Mouse (Mus musculus) MEL (cell line): ENCODE results near the gene Zer1. TPM values are rescaled to one million over a fixed set of nuclear protein-coding genes. Genes with fewer than 3 reads are reported as not detected.

ENCODE experiments used
- DNase-seq: peaks from one replicate; pipeline ENCODE4 v3.0.0; 2011; ENCODE audit warnings: low read depth, low spot score
- H3K27ac ChIP-seq: 2 replicates; pipeline ENCODE4 v1.5.1; 2012; ENCODE audit warnings: low read depth, mild to moderate bottlenecking, control low read depth, low read length, moderate library complexity; ENCODE audit not compliant: control insufficient read depth
- H3K27me3 ChIP-seq, 2 experiments: fragments of 150-350 bp in 1 of 2; sonication (generic) in 1 of 2; 2 replicates each; pipeline ENCODE4 v1.6.1; 2012; ENCODE audit warnings: low read length in 2 of 2, mild to moderate bottlenecking in 2 of 2, improper control_type of control experiment in 1 of 2, moderate library complexity in 1 of 2; ENCODE audit not compliant: insufficient read depth in 2 of 2, control insufficient read depth in 1 of 2
- H3K36me3 ChIP-seq, 2 experiments: 2 replicates each; pipeline ENCODE4 v1.6.1; 2012 to 2014; ENCODE audit warnings: low read length in 2 of 2, improper control_type of control experiment in 1 of 2, inconsistent platforms in 1 of 2, mild to moderate bottlenecking in 1 of 2; ENCODE audit not compliant: insufficient read depth in 2 of 2, control insufficient read depth in 1 of 2
- H3K4me1 ChIP-seq, 2 experiments: fragments of 150-350 bp in 1 of 2; sonication (generic) in 1 of 2; 2 replicates each; pipeline ENCODE4 v1.6.1; 2012; ENCODE audit warnings: low read length in 2 of 2, improper control_type of control experiment in 1 of 2, mild to moderate bottlenecking in 1 of 2; ENCODE audit not compliant: insufficient read depth in 2 of 2, control insufficient read depth in 1 of 2
- H3K4me3 ChIP-seq, 2 experiments: fragments of 150-350 bp in 1 of 2; sonication (generic) in 1 of 2; 2 replicates each; pipeline ENCODE4 v1.5.1; 2012; ENCODE audit warnings: low read depth in 2 of 2, low read length in 2 of 2, mild to moderate bottlenecking in 2 of 2, moderate library complexity in 2 of 2, control low read depth in 1 of 2, improper control_type of control experiment in 1 of 2; ENCODE audit not compliant: control insufficient read depth in 1 of 2, insufficient read depth in 1 of 2
- H3K79me2 ChIP-seq: 2 replicates; pipeline ENCODE4 v1.6.1; 2012; ENCODE audit warnings: mild to moderate bottlenecking, low read length, moderate library complexity; ENCODE audit not compliant: control insufficient read depth, poor library complexity, insufficient read depth
- H3K9ac ChIP-seq: 2 replicates; pipeline ENCODE4 v1.6.1; 2012; ENCODE audit warnings: low read depth, mild to moderate bottlenecking, control low read depth, low read length, moderate library complexity; ENCODE audit not compliant: control insufficient read depth, poor library complexity, severe bottlenecking
- H3K9me3 ChIP-seq: fragments of 150-350 bp; sonication (generic); replicated peaks from 2 replicates; pipeline ENCODE4 v1.6.1; 2012; ENCODE audit warnings: mild to moderate bottlenecking, low read length, improper control_type of control experiment, moderate library complexity; ENCODE audit not compliant: insufficient read depth
- CHD1 ChIP-seq: IDR thresholded peaks from 2 replicates; pipeline ENCODE4 v1.6.1; 2012; ENCODE audit warnings: low read depth, mild to moderate bottlenecking, inconsistent platforms, low read length, improper control_type of control experiment
- CHD2 ChIP-seq: IDR thresholded peaks from 2 replicates; pipeline ENCODE4 v1.6.1; 2011; ENCODE audit warnings: low read length, improper control_type of control experiment
- CTCF ChIP-seq, 3 experiments: IDR thresholded peaks in 2 of 3; conservative IDR thresholded peaks in 1 of 3; 2 replicates each; pipeline ENCODE4 v1.5.1; 2011 to 2012; ENCODE audit warnings: low read length in 3 of 3, low read depth in 2 of 3, mild to moderate bottlenecking in 2 of 3, improper control_type of control experiment in 1 of 3, inconsistent platforms in 1 of 3, mixed read lengths in 1 of 3, moderate library complexity in 1 of 3; ENCODE audit not compliant: control insufficient read depth in 1 of 3, insufficient read depth in 1 of 3, poor library complexity in 1 of 3, severe bottlenecking in 1 of 3
- ELF1 ChIP-seq: IDR thresholded peaks from 2 replicates; pipeline ENCODE4 v1.6.1; 2014; ENCODE audit warnings: low read depth, mild to moderate bottlenecking, inconsistent platforms, low read length, improper control_type of control experiment, moderate library complexity
- EP300 ChIP-seq, 2 experiments: IDR thresholded peaks; 2 replicates each; pipeline ENCODE4 v1.6.1; 2011; ENCODE audit warnings: improper control_type of control experiment in 2 of 2, low read length in 2 of 2, low read depth in 1 of 2, mild to moderate bottlenecking in 1 of 2
- JUND ChIP-seq: IDR thresholded peaks from 2 replicates; pipeline ENCODE4 v1.6.1; 2011; ENCODE audit warnings: low read depth, mild to moderate bottlenecking, improper control_type of control experiment, low read length
- MAFK ChIP-seq: IDR thresholded peaks from 2 replicates; pipeline ENCODE4 v1.6.1; 2011; ENCODE audit warnings: low read depth, mild to moderate bottlenecking, low read length, improper control_type of control experiment, borderline replicate concordance
- MAZ ChIP-seq: IDR thresholded peaks from 2 replicates; pipeline ENCODE4 v1.6.1; 2012; ENCODE audit warnings: low read depth, mild to moderate bottlenecking, inconsistent platforms, low read length, improper control_type of control experiment
- MEF2A ChIP-seq: IDR thresholded peaks from 2 replicates; pipeline ENCODE4 v1.6.1; 2014; ENCODE audit warnings: low read depth, mild to moderate bottlenecking, inconsistent platforms, low read length, improper control_type of control experiment; ENCODE audit not compliant: poor library complexity, insufficient replicate concordance, severe bottlenecking; ENCODE audit errors: extremely low read depth
- MYC ChIP-seq: IDR thresholded peaks from 2 replicates; pipeline ENCODE4 v1.6.1; 2011; ENCODE audit warnings: low read depth, mild to moderate bottlenecking, low read length, improper control_type of control experiment, moderate library complexity
- NRF1 ChIP-seq: IDR thresholded peaks from 2 replicates; pipeline ENCODE4 v1.6.1; 2014; ENCODE audit warnings: low read depth, mild to moderate bottlenecking, inconsistent platforms, low read length, improper control_type of control experiment, moderate library complexity; ENCODE audit not compliant: poor library complexity, insufficient read depth, severe bottlenecking
- POLR2A ChIP-seq, 2 experiments: IDR thresholded peaks; 2 replicates each; pipeline ENCODE4 v1.6.1; 2011 to 2012; ENCODE audit warnings: low read length in 2 of 2, mild to moderate bottlenecking in 2 of 2, control low read depth in 1 of 2, improper control_type of control experiment in 1 of 2, low read depth in 1 of 2, moderate library complexity in 1 of 2; ENCODE audit not compliant: control insufficient read depth in 1 of 2, insufficient read depth in 1 of 2, poor library complexity in 1 of 2
- POLR2AphosphoS5 ChIP-seq: IDR thresholded peaks from 2 replicates; pipeline ENCODE4 v1.6.1; 2012; ENCODE audit warnings: low read depth, borderline replicate concordance, mild to moderate bottlenecking, inconsistent platforms, low read length, moderate library complexity, mixed read lengths
- RAD21 ChIP-seq: IDR thresholded peaks from 2 replicates; pipeline ENCODE4 v1.6.1; 2011; ENCODE audit warnings: mild to moderate bottlenecking, low read depth, low read length, improper control_type of control experiment
- RCOR1 ChIP-seq: IDR thresholded peaks from 2 replicates; pipeline ENCODE4 v1.6.1; 2012; ENCODE audit warnings: low read depth, mild to moderate bottlenecking, inconsistent platforms, low read length, improper control_type of control experiment
- SMC3 ChIP-seq: IDR thresholded peaks from 2 replicates; pipeline ENCODE4 v1.6.1; 2011; ENCODE audit warnings: low read depth, low read length, improper control_type of control experiment
- TBP ChIP-seq: IDR thresholded peaks from 2 replicates; pipeline ENCODE4 v1.8.0; 2011; ENCODE audit warnings: low read depth, low read length, improper control_type of control experiment
- TCF12 ChIP-seq: IDR thresholded peaks from 2 replicates; pipeline ENCODE4 v1.6.1; 2014; ENCODE audit warnings: low read depth, mild to moderate bottlenecking, inconsistent platforms, low read length, improper control_type of control experiment, moderate library complexity
- UBTF ChIP-seq: IDR thresholded peaks from 2 replicates; pipeline ENCODE4 v1.6.1; 2012; ENCODE audit warnings: low read depth, mild to moderate bottlenecking, inconsistent platforms, low read length, improper control_type of control experiment, moderate library complexity, borderline replicate concordance; ENCODE audit not compliant: insufficient read depth
- USF2 ChIP-seq, 2 experiments: IDR thresholded peaks; 2 replicates each; pipeline ENCODE4 v1.6.1; 2011 to 2012; ENCODE audit warnings: improper control_type of control experiment in 2 of 2, low read length in 2 of 2, borderline replicate concordance in 1 of 2, inconsistent platforms in 1 of 2, low read depth in 1 of 2, mild to moderate bottlenecking in 1 of 2; ENCODE audit not compliant: insufficient read depth in 1 of 2
- ZC3H11A ChIP-seq: IDR thresholded peaks from 2 replicates; pipeline ENCODE4 v1.6.1; 2012; ENCODE audit warnings: low read depth, mild to moderate bottlenecking, inconsistent platforms, low read length, improper control_type of control experiment
- ZKSCAN1 ChIP-seq: IDR thresholded peaks from 2 replicates; pipeline ENCODE4 v1.6.1; 2012; ENCODE audit warnings: low read depth, mild to moderate bottlenecking, inconsistent platforms, low read length, improper control_type of control experiment, moderate library complexity
- ZMIZ1 ChIP-seq: IDR thresholded peaks from 2 replicates; pipeline ENCODE4 v1.6.1; 2012; ENCODE audit warnings: low read depth, mild to moderate bottlenecking, inconsistent platforms, low read length, improper control_type of control experiment, moderate library complexity
- polyA plus RNA-seq, 2 experiments: library from polyadenylated mRNA; stranded (reverse) in 1 of 2; unstranded in 1 of 2; fragments of >175 nt in 1 of 2; fragments of >200 nt in 1 of 2; gene quantifications; 2 replicates each; pipeline versions ENCODE4 v1.2.1 to v1.2.4; 2012; ENCODE audit warnings: low replicate concordance in 2 of 2, low read depth in 1 of 2; ENCODE audit not compliant: insufficient read length in 2 of 2, insufficient read depth in 1 of 2, missing spikeins in 1 of 2
- total RNA-seq: library from RNA; depleted of rRNA; stranded (reverse); fragments of 300-350 nt; gene quantifications from 2 replicates; pipeline ENCODE4 v1.2.3, GENCODE M21; 2012

Zer1 gene
- total and polyA plus RNA-seq, 3 experiments, result 3.9 to 14.0 TPM; not detected in 1

DNA sequence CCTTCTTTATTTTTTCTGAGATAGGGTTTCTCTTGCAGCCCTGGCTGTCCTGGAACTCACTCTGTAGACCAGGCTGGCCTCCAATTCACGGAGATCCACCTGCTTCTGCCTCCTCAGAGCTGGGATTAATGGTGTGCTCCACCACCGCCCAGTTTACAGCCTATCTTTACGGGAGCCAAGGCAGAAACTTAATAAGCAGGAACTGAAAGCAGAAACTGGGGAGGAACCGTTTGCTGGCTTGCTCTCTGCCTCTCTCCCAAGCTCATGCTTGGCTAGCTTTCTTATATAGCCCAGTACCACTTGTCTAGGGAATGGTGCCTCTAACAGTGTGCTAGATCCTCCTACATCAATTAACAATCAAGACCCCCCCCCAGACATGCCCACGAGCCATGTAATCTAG is 40.3 kb downstream of the Zer1 start:
- Histone ChIP-seq H3K79me2 (no peaks in the 10 kb centered on the region), H3K4me3 (no peak overlapping the region), H3K4me1 (no peaks in the 10 kb centered on the region), H3K27ac (no peak overlapping the region), H3K27me3 (no peaks in the 10 kb centered on the region), H3K36me3 (no peaks in the 10 kb centered on the region), H3K9ac (no peak overlapping the region), H3K9me3 (no peaks in the 10 kb centered on the region)
- no peak for DNase-seq
- TF ChIP-seq MAFK, result no peak
- TF ChIP-seq RAD21, result no peak
- TF ChIP-seq MYC, result no peak
- TF ChIP-seq RCOR1, result no peak
- no peak for TF ChIP-seq TCF12
- TF ChIP-seq POLR2A (IDR thresholded peaks at IDR 0.05; ENCODE audit: control insufficient read depth in 1 of 2, insufficient read depth in 1 of 2, low read depth in 1 of 2, low read length in 2 of 2, poor library complexity in 1 of 2), result no peak
- no peak for TF ChIP-seq UBTF
- TF ChIP-seq, all 39 proteins: peak for 0

DNA sequence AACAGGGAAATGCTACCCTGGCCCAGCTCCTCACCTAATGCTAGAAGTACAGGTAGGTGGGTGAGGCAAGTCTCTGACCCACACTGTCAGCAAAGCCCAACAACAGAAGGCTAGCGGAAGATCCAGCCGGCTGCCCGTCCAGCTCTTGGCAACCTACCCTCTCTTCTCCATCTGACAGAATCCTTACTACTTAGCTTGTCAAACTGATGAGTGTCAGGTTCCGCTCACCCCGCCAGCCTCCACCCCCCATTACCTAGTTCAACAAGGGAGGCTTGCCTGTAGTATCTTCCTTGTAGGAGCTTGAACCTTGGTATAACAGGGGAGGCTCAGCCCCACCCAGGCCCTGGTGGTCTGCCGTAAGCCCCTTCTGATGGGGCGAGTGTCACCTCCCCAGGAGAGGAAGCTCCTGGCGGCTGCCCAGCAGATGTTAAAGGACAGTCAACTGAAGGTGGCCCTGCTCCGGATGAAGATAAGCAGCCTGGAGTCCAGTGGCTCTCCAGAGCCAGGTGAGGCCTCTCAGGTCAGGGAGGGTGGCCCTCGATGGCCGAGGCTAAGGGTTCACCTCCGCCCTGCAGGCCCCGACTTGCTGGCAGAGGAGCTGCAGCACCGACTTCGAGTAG is 44.1 kb downstream of the Zer1 start:
- no peak for DNase-seq
- no peak overlapping the region for H3K4me3 ChIP-seq
- H3K27ac ChIP-seq, result no peak overlapping the region
- peaks cover 0 to 5% of the 10 kb centered on the region in 2 experiments; a peak in 2 of 4 replicates for H3K4me1 ChIP-seq
- H3K9me3 ChIP-seq, result no peaks in the 10 kb centered on the region
- H3K36me3 ChIP-seq, result peaks cover 0 to 2% of the 10 kb centered on the region in 2 experiments; a peak in 1 of 4 replicates
- H3K27me3 ChIP-seq, result no peaks in the 10 kb centered on the region
- H3K79me2 ChIP-seq, result no peaks in the 10 kb centered on the region
- no peak for TF ChIP-seq CHD2
- no peak for TF ChIP-seq SMC3
- TF ChIP-seq POLR2AphosphoS5, result no peak
- TF ChIP-seq JUND, result no peak
- no peak for TF ChIP-seq RAD21
- no peak for TF ChIP-seq NRF1
- TF ChIP-seq MYC, result no peak
- TF ChIP-seq CHD1, result no peak
- TF ChIP-seq TCF12, result no peak
- no peak for TF ChIP-seq ZMIZ1
- H3K9ac ChIP-seq, result no peak overlapping the region

DNA sequence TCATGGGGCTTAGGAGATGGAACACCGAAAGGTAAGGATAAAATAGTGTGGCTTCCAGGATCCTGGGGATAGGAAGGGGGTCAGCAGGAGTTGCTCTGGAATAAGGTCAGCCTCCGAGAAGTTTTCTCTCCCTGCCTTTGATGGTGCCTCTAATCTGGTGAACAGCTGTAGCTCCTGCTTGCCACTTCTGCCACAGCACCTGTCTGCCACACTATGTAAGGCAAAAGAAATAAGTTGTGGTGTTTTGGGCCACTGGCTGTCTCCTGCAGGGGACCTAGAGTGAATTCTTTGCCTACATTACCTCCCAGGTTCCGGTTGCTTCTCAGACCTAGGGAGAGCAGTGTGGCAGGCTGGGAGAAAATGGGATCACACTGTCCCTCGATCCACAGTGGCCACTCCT is 45.6 kb downstream of the Zer1 start:
- Histone ChIP-seq H3K36me3 (peaks cover 0 to 2% of the 10 kb centered on the region in 2 experiments; a peak in 1 of 4 replicates), H3K9me3 (no peaks in the 10 kb centered on the region), H3K79me2 (no peaks in the 10 kb centered on the region), H3K4me1 (peaks cover 0 to 5% of the 10 kb centered on the region in 2 experiments; a peak in 2 of 4 replicates), H3K27ac (no peak overlapping the region), H3K27me3 (no peaks in the 10 kb centered on the region), H3K4me3 (no peak overlapping the region), H3K9ac (no peak overlapping the region)
- DNase-seq, result no peak
- no peak for TF ChIP-seq ELF1
- no peak for TF ChIP-seq TBP
- TF ChIP-seq CTCF (IDR thresholded peaks at IDR 0.05 in 2 of 3, conservative IDR thresholded peaks at IDR 0.05 in 1 of 3; ENCODE audit: control insufficient read depth in 1 of 3, insufficient read depth in 1 of 3, low read depth in 2 of 3, low read length in 3 of 3, poor library complexity in 1 of 3, severe bottlenecking in 1 of 3), result no peak
- TF ChIP-seq NRF1, result no peak
- TF ChIP-seq CHD1, result no peak
- no peak for TF ChIP-seq UBTF
- no peak for TF ChIP-seq USF2 (IDR thresholded peaks at IDR 0.05; ENCODE audit: borderline replicate concordance in 1 of 2, insufficient read depth in 1 of 2, low read depth in 1 of 2, low read length in 2 of 2)
- TF ChIP-seq MAZ, result no peak
- no peak for TF ChIP-seq ZC3H11A
- no peak for TF ChIP-seq POLR2A (IDR thresholded peaks at IDR 0.05; ENCODE audit: control insufficient read depth in 1 of 2, insufficient read depth in 1 of 2, low read depth in 1 of 2, low read length in 2 of 2, poor library complexity in 1 of 2)
- no peak for TF ChIP-seq EP300 (IDR thresholded peaks at IDR 0.05; ENCODE audit: low read depth in 1 of 2, low read length in 2 of 2)
- no peak for TF ChIP-seq ZKSCAN1
- no peak for TF ChIP-seq MEF2A
- TF ChIP-seq ZMIZ1, result no peak
